Mouse (Mus musculus) liver, adult 2 months (tissue): ENCODE results near the gene Olfr509.

Experiments used
- CTCF ChIP-seq: fragments of 200-500 bp; IDR thresholded peaks from 2 replicates; pipeline ENCODE4 v1.5.1; 2011; ENCODE audit warnings: low read depth, low read length, control low read depth
- POLR2A ChIP-seq: fragments of 200-500 bp; IDR thresholded peaks from 2 replicates; pipeline ENCODE4 v1.6.1; 2011; ENCODE audit warnings: low read length, control low read depth; ENCODE audit not compliant: insufficient read depth; ENCODE audit errors: extremely low read depth

- no peak for TF ChIP-seq CTCF
- TF ChIP-seq POLR2A, result no peak
Measured at GRCm38 (mm10) chr7:108610487-108610886, 41.2 kb downstream of the Olfr509 start, which contains the start of gene Olfr506.
